26 mouse cellular contexts compared by ENCODE assay signal in the genomic region with DNA sequence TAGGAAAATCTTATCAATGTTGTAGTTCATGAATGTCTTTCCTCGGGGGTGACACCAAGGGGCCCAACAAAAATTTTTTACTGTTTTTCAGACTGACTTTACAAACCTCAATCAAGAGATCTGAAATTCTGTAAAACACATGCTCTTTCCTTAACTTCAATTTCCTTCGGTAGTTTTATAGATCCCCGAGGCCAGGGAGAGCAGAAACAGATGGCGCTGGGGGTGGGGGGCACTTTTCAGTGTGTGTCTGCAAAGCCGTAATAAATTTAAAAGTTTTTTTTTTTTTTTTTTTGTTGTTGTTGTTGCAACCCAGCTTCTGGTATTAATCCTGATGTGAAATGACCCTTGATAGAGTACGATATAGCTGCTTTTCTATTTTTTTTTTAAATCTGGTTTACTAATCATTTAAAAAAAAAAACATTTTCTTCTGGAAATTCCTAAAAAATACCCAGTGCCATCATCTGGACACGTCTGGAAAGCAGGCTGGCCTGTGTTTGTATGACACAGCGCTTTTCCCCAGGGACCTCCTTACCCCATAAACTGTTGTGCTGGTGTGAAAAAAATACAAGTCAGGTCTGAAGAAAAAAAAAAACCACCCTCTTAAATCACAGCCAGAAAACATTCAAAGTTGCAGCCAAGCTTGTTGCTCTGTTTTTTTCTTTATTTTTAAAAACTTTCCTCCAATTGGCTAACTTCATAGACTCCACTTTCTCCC. TPM values are rescaled to one million over a fixed set of nuclear protein-coding genes. Genes with fewer than 3 reads are reported as not detected.
DNase-seq lines count a peak whose midpoint lies in the region; ATAC-seq and TF ChIP-seq lines count a peak whose summit lies in the region.
"Had no signal": no experiment of that assay in that cellular context is flagged by ENCODE, and none has a peak within 500 bp of the region (broad histone marks: within the 10 kb centered on the region; RNA-seq: fewer than 3 reads in every experiment).

No protein-coding gene starts in this region.

- H3K36me3 ChIP-seq in kidney, embryonic 16.5 days (ENCODE audit: insufficient read depth, low read length): no peaks in the 10 kb centered on the region
- H3K36me3 ChIP-seq in limb, embryonic 13.5 days: no peaks in the 10 kb centered on the region
- H3K36me3 ChIP-seq: embryonic facial prominence, embryonic 13.5 days; heart, embryonic 10.5 days had no signal

- H3K4me3 ChIP-seq in gastrocnemius, adult 2 months: no peak overlapping the region
- no peak overlapping the region for H3K4me3 ChIP-seq in kidney, embryonic 16.5 days (ENCODE audit: low read length)
- H3K4me3 ChIP-seq in limb, embryonic 13.5 days: no peak overlapping the region
- H3K4me3 ChIP-seq: embryonic facial prominence, embryonic 13.5 days; forebrain, embryonic 15.5 days; heart, embryonic 10.5 days; hindbrain, embryonic 12.5 days; left cerebral cortex, adult 2 months; lung, embryonic 15.5 days; midbrain, embryonic 13.5 days had no signal

- H3K27me3 ChIP-seq in kidney, embryonic 16.5 days (ENCODE audit: insufficient read depth, low read length): no peaks in the 10 kb centered on the region
- peaks cover 72% of the 10 kb centered on the region for H3K27me3 ChIP-seq in limb, embryonic 13.5 days
- H3K27me3 ChIP-seq: forebrain, embryonic 15.5 days; lung, embryonic 15.5 days had no signal

- WGBS in kidney, embryonic 16.5 days: 28% methylated on average over 8 of the region's 8 CpGs
- WGBS in limb, embryonic 13.5 days: 6% methylated on average over 8 of the region's 8 CpGs

- H3K9ac ChIP-seq in kidney, embryonic 16.5 days (replicated peaks; ENCODE audit: low read length): no peak overlapping the region
- H3K9ac ChIP-seq in limb, embryonic 13.5 days: no peak overlapping the region
- H3K9ac ChIP-seq: embryonic facial prominence, embryonic 13.5 days; forebrain, embryonic 15.5 days; hindbrain, embryonic 12.5 days; liver, embryonic 14.5 days; lung, embryonic 15.5 days; midbrain, embryonic 13.5 days had no signal

- H3K27ac ChIP-seq in gastrocnemius, adult 2 months: no peak overlapping the region
- H3K27ac ChIP-seq in kidney, embryonic 16.5 days (ENCODE audit: low read length): peak overlapping the region; percentile 51
- H3K27ac ChIP-seq in limb, embryonic 13.5 days: no peak overlapping the region
- H3K27ac ChIP-seq: embryonic facial prominence, embryonic 13.5 days; forebrain, embryonic 15.5 days; heart, embryonic 10.5 days; hindbrain, embryonic 12.5 days; left cerebral cortex, adult 2 months; liver, embryonic 14.5 days; lung, embryonic 15.5 days; macrophage; midbrain, embryonic 13.5 days had no signal

- no peak for TF ChIP-seq CTCF in gastrocnemius, adult 2 months (IDR thresholded peaks at IDR 0.05)

- no peak; the same call in 1 of the 2 replicates for ATAC-seq in kidney, embryonic 16.5 days (ENCODE audit: low FRiP score, low TSS enrichment)
- no peak; the same call in 1 of the 2 replicates for ATAC-seq in limb, embryonic 13.5 days (ENCODE audit: low FRiP score, low read depth)
- ATAC-seq: forebrain, embryonic 15.5 days; inflammation-experienced regulatory T-cells, adult 6 months; midbrain, embryonic 13.5 days had no signal

- peaks cover 15% of the 10 kb centered on the region for H3K4me1 ChIP-seq in kidney, embryonic 16.5 days (ENCODE audit: insufficient read depth, low read length)
- peaks cover 55% of the 10 kb centered on the region for H3K4me1 ChIP-seq in limb, embryonic 13.5 days
- H3K4me1 ChIP-seq: forebrain, embryonic 15.5 days; heart, embryonic 10.5 days; hindbrain, embryonic 12.5 days; lung, embryonic 15.5 days; midbrain, embryonic 13.5 days had no signal

- no peaks in the 10 kb centered on the region for H3K9me3 ChIP-seq in kidney, embryonic 16.5 days (ENCODE audit: low read length)
- no peaks in the 10 kb centered on the region for H3K9me3 ChIP-seq in limb, embryonic 13.5 days
- H3K9me3 ChIP-seq: embryonic facial prominence, embryonic 13.5 days; forebrain, embryonic 15.5 days; G1E; heart, embryonic 10.5 days; hindbrain, embryonic 12.5 days; lung, embryonic 15.5 days; midbrain, embryonic 13.5 days had no signal

- 0 out of 2 replicates have a peak overlapping the region, but pooled peaks have one; percentile 24 for H3K4me2 ChIP-seq in kidney, embryonic 16.5 days (replicated peaks; ENCODE audit: low read depth, low read length)
- peak overlapping the region; percentile 40 for H3K4me2 ChIP-seq in limb, embryonic 13.5 days (replicated peaks)
- H3K4me2 ChIP-seq: embryonic facial prominence, embryonic 13.5 days; forebrain, embryonic 15.5 days; hindbrain, embryonic 12.5 days; lung, embryonic 15.5 days; midbrain, embryonic 13.5 days had no signal

- peak; percentile 32 for DNase-seq in gastrocnemius, adult 2 months
- DNase-seq in gastrocnemius, postnatal 4 days (ENCODE audit: low spot score in 2 of 2): no peak
- DNase-seq in kidney, adult 9 months: no peak
- peak; percentile 60 for DNase-seq in embryo, embryonic 11 days
- no peak for DNase-seq in right cerebral cortex, adult 18-20 months
- no peak for DNase-seq in cerebellum, adult 11 months
- DNase-seq: adrenal gland, postnatal 14 days; cerebellum, adult 18-20 months; cerebellum, postnatal 25 days; gastrocnemius, postnatal 36 days; left cerebral cortex, postnatal 4 days; right cerebral cortex, postnatal 4 days had no signal

- intact Hi-C loops in gastrocnemius, adult 2 months (cut with DNase I): no loop called here

RNA-seq across cellular contexts. Expression of gene Shisa3, which starts 33.9 kb away (rescaled TPM):
- total RNA-seq in gastrocnemius, adult 2 months (2021): 1 to 10 TPM; 1.2 to 1.4 TPM
- 1 to 10 TPM; 3.6 to 4.4 TPM for total RNA-seq in gastrocnemius, postnatal 4 days (2021)
- 92.3 and 109 TPM in 2 replicates for polyA plus RNA-seq in kidney, embryonic 16.5 days (2015; fragmentation: Nextera tagmentation; extraction: Ambion mirVana)
- 8.0 and 12.8 TPM in 2 replicates for polyA plus RNA-seq in limb, embryonic 13.5 days (2015; fragmentation: Nextera tagmentation; extraction: Ambion mirVana)
- total RNA-seq: neutrophil, adult 5-6 weeks had no signal
- polyA plus RNA-seq: G1E, macrophage had no signal

Comparison
In these comparisons a context has a peak if more than half of its experiments do, and no peak if none do; other contexts are left out.
1. DNase-seq: peak in gastrocnemius, adult 2 months (single experiment) and embryo, embryonic 11 days (single experiment); none in gastrocnemius, postnatal 4 days (0 of 2), kidney, adult 9 months (single experiment), right cerebral cortex, adult 18-20 months (single experiment) and cerebellum, adult 11 months (single experiment).